Mouse (Mus musculus) CD4-positive, CD25-positive, alpha-beta regulatory T cell, adult 2 months (primary cell): ENCODE data around the gene Olfr324.
A peak's percentile ranks its signal among the peaks of the same experiment; 100 is the strongest.

Experiments
- DNase-seq: peaks from one replicate; pipeline ENCODE4 v3.0.0-alpha.2; 2012; ENCODE audit warnings: low read depth, low spot score

The Olfr324 gene

DNA sequence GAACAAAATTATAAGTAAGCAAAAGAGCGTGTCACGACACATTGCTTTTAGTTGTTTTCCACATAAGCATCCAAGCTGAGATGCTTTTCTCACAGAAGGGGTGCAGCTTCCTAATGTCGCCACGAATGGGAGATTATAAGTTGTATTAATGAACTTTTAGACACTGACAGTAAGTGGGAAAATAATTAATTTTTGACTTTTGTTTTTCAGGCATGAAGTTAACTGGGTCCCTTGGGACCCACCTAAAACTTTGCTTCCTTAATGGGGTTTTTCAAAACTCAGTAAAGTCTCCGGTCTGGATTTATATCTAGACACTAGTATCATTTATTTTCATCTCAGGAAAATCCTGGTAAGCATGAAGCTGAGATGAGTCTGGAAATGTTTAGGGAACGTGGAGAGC is at the start of gene Olfr324:
Gene Olfr324 (plus strand): TSS at position 301 of the 400 bp plus-strand sequence.
- DNase-seq: no peak

DNA sequence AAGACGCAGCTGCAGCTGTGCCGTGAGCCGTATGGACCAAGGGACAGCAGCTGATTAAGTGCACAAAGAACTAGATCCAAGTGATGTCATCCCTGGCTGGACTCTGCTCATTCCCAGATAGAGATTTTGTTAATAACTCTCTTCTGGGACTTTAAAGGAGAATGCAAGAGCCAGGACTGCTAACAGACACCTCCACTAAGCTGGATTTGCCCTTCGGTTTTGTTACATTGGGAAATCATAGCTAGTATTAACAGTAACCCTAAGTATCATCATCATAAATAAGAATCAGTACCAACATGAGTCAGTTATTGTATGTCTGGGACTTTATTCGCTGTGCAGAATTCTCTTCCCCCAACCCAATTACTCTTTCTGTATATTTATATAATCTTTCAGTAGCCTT is 48.6 kb upstream of the Olfr324 start, which contains the start of gene Olfr329-ps:
Gene Olfr329-ps (minus strand): TSS at position 101 of the 400 bp plus-strand sequence.
- no peak for DNase-seq

DNA sequence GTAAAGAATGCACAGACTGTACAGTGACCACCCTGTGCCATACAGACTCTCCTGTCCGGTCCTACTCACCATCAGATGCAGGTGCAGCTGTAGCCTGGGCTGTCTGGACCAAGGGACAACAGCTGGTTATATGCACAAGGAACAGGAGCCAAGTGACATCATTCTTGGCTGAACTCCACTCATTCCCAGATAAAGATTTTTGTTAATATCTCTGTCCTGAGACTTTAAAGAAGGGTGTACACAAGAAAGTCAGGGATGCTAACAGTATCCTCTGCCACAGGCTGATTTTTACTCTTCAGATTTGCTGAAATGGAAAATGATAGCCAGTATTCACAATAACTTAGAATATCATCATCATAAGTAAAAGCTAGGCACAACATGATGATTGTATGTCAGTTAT is 39.4 kb upstream of the Olfr324 start, which contains the start of gene Olfr328:
Gene Olfr328 (minus strand): TSS at position 101 of the 400 bp plus-strand sequence.
- DNase-seq: no peak

DNA sequence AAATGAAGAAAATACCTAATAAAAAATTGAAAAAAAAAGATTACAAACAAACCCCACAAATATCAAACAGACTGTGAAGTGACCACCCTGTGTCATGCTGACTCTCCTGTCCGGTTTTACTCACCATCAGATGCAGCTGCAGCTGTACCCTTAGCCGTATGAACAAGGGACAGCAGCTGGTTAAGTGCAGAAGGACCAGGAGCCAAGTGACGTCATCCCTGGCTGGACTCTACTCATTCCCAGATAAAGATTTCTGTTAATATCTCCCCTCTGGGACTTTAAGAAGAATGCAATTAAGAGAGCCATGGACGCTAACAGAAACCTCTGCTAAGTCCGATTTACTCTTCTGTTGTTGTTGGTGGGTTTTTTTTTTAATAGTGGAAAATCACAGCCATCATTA is 24.5 kb upstream of the Olfr324 start, which contains the start of gene Olfr224:
Gene Olfr224 (minus strand): TSS at position 149 of the 400 bp plus-strand sequence.
- DNase-seq: no peak

DNA sequence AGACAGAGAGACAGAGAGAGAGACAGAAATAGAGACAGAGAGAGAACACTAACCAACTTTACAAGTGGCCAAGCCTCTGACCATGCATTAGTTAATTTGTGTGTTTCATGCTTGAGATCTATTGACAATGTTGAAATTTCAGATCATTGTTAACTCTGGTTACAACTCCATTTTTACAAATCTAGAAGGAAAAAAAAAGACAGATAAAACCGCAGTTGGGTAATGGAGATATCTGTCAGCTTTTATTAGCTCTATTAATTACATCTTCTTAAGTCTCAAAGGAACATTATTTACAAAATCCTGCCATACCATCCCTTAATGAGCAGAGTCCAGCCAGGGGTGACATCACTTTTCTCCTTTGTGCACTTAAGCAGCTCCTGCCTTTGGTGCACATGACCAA is 17.5 kb upstream of the Olfr324 start, which contains the start of gene Olfr325:
Gene Olfr325 (plus strand): TSS at position 301 of the 400 bp plus-strand sequence.
- DNase-seq: no peak

DNA sequence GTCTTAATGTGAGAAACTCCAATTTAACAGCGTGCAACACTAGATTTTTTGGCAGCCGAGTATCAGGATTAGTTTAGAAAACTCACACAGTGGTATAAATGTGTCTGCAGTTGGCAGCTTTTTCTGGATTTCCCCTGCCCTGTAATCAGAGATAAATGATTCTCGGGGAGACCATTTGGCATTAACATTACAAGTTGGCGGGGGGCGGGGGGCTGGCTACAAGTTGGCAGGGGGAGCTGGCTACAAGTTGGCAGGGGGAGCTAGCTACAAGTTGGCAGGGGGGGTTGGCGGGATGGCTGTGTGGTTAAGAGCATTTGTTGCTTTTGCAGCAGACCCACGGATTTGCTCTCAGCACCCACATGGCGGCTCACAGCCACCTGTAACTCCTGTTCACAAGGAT is 16.3 kb upstream of the Olfr324 start:
- no peak for DNase-seq

DNA sequence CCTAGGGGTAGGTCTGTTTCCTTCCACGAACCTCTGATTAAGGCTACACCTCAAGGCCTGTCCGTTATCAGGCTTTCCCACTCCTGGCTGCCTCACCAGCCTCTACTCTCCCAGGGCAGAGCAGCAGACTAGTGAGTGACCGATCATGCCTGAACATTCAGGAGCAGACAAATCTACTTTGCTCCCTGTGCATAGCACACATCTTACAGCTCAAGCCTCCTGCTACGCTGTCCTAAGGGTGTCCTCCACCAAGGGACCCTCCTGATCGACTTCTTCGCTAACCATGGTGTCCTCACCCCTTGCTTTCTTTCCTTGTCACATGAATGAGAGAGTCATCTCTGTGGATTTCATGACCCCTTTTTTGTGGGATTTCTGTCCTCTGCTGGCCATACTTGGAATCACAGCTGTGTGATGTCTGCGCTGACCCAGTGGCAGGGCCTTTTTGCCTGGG is 7.0 kb upstream of the Olfr324 start:
- peak; percentile 8 for DNase-seq

DNA sequence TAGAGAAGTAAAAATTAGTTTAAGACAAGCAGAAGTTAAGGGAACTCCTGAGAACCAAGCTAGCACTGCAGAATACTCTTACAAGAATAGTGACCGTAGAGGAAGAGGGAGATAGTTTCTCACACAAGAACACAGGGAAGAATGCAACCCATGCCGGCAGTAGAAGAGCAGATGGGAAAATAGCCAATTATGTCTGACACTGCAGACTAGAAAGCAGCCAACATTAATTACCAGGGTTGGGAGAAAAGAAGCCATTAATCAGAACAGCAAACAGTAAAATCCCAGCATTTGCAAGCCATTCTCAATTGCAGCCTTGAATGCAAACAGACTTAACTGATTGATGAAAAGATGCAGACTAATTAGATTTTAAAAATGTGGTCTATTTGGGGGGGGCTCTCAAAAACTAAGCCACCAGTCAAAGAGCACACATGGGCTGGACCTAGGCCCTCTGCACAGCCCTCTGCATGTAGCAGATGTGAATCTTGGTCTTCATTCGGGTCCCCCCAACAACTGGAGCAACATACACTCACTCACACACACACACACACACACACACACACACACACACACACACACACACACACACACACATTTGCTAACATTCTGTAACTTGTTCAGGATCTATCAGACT is 6.2 kb upstream of the Olfr324 start:
- DNase-seq: no peak

DNA sequence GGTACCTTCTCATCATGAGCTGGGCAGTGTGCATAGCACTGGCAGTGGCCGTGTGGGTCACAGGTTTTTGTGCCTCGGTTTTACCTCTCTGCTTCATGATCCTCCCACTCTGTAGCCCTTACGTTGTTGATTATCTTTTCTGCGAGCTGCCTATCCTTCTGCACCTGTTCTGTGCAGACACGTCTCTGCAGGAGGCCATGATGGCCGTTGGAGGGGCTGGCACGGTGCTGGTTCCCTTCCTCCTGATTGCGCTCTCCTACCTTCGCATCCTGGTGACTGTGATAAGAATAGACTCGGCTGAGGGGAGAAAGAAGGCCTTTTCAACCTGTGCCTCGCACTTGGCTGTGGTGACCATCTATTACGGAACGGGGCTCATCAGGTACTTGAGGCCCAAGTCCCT is 2.9 kb downstream of the Olfr324 start:
- DNase-seq: no peak

DNA sequence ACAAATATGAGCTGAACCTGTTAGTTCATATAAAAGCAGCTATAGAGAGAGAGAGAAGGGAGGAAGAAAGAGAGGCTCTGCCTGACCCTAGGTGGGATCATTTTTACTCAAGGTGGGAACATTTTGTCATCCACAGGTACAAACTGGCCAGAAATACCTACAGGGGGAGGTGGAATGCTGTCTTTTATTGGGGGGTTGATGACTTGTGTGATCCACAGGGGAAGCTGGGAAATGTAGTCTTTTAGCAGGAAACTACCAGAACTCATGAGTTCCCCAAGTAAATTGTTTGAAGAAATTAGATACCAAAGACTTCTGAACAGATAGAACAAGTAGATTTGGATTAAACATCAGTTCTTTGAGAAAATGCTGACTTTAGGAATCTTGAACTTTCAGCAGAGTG is 7.1 kb downstream of the Olfr324 start:
- no peak for DNase-seq

DNA sequence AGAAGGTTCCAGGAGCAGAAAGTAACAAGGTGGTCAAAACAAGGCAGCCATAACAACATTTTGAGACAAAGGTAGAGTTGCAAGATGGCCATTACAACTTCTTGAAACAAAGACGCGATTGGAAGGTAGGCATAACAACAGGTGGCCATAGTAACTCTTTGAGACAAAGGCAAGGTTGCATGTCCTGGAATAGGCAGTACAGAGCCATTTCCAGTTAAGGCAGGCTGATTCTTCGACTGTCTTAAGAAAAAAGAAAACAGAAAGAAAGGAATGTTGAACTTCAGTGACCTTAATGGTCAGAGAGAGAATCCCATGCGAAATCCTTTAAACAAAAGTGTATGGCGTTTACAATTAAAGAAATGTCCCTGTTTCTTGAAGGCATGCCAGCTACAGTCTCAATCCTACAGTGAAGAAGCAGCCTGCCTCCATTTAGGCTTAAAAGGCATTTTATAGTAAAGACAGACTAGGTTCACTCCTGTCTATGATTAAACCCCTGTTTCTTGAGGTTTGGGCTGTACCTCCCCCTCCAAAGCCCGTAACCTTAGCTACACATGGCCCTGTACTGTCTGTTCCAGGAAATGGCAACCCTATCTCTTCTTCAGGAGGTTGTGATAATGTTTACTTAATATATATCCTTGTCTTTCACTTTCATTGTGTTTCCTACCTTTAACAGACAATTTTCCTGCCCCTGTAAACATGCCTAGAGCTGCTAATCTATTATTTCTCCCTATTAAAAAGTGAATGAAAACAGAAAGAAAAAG is 8.1 kb downstream of the Olfr324 start:
- no peak for DNase-seq

DNA sequence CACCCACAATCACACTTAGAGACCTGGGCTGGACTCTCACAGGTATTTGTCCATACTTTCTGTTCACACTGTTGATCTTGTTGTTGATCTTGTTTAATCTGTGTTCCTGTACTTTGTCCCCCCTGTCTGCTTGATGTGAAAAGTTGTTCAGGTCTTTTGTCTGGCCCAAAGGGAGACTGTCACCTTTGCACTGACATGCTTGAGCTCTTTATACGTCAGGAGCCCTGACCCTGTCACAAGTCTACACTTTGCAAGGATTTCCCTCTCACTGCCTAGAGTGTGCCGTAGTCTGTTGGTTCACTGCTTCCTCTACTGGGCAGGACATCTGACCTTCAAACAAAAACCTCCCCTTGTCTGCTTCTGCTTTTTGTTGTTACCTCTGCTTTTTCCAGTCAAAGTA is 9.8 kb downstream of the Olfr324 start:
- DNase-seq: no peak

DNA sequence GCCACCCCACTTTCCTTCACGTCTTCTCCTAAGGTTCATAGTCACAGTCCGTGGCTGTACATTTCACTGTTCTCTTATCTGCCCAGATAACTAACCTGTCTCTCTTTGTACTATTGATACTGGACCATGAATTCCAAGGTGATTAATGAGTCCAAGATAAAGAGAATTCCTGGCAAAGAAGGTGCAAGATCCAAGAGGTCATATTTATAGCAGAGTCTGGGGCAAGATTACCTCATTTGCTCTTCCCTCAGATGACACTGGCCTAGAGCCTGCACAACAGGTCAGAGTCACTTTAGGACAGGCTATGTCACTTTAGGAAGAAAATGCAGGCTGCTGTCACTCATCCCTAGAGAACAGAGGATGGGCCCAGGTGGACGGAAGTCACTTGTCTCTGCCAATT is 10.3 kb downstream of the Olfr324 start:
- DNase-seq: no peak

DNA sequence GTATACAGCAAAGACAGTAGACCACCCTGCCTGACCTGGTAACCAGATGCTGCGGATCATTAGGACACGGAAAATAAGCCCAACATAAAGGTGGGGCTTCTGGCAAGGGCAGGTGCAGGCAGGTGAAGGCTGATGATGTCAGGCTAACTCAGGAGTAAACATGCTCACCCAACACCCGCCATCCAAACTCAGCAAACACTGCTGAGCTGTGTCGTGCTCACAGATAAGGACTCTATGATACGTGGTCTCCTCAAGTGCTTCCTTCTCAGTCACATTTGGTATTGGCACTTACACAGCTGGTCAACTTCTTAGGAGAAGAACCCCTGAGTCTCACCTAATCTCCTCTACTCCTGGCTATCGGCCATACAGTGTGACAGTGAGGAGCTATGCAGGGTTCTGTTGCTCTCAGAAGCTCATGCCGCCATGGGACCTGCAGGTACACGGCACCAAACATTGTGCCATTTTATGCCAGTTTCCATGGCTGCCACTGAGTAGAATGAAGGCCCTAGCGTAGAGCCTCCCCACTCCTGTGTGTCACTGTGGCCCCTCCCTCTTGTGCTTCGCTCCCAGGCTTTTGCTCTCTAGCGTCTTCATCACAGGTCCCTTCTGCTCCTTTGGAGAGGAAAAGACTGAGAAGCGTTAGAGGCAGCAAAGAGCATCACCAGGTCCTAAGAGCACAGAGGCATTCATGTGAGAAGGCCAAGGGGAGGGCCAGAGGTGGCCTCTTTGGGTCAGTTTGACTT is 11.4 kb downstream of the Olfr324 start:
- DNase-seq: no peak

DNA sequence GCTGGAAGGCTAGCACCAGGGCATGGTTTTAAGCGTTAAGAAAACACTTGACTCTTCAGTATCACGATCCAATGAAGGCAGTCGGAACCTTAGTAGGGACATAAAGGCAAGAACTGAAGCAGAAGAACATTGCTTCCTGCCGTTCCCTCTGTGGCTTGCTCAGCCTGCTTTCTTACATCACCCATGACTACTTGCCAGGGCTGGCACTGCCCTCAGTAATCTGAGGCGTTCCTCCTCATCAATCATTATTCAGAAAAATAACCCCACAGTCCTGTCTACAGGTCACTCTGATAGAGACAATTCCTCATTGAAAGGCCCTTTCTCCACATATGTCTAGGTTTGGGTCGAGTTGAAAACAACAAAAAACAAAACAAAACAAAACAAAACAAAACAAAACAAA is 12.1 kb downstream of the Olfr324 start:
- DNase-seq: no peak

DNA sequence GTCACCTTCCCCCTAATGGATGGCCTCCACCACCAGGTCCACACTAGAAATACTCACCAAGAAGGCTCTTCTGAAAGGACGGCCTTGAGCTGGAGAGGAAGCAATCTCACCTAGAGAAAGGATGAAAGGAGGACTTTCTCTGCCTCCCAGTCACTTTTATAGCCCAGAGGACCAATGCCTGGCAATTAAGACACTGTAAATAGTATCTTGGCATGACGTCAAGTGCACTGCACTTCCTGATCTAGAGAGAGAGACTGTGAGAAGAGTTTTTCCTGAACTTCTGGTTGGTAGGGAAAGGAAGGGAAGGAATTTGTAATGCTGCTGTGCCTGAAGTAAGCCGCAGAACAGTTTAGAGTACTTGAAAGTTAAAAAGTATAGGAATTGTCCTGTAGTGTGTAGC is 18.4 kb downstream of the Olfr324 start:
- no peak for DNase-seq

DNA sequence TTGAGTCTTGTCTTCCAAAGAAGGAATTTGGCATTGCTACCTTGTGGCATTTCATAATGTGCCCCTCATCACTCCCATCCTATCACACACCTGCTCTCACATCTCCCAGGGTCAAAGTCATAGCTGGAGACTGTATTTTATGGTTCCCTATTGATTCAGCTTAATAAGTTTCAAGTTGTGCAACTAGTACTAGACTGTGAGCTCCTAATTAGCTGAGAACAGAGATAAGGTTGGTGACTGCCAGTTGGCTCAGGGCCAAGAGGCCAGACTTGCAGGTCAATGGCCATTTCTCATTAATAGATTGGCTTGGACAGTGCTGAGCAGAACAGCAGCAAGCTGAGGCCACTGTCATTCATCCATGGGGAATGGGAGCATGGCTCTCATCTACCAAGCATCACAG is 19.6 kb downstream of the Olfr324 start:
- no peak for DNase-seq

DNA sequence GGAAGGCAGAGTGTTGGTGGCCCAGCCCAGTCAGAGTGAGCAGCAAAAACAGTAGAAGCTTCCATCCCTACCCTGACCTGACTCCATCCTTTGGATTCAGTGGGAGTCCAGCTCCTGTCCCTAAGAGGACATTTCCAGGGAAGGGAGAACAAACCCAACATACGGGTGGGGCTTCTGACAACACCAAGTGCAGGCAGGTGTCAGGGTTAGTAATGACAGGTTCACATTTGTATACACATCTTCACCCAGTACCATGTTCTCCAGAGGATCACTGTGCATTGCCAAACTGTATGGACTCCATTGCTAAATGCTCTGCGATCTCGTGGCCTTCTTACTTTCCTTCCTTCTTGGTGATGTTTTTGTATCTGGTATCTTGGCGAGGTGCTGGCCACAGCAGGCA is 21.1 kb downstream of the Olfr324 start, which contains the start of gene 2210407C18Rik:
Gene 2210407C18Rik (minus strand): TSS at position 101 of the 400 bp plus-strand sequence.
- DNase-seq: no peak

DNA sequence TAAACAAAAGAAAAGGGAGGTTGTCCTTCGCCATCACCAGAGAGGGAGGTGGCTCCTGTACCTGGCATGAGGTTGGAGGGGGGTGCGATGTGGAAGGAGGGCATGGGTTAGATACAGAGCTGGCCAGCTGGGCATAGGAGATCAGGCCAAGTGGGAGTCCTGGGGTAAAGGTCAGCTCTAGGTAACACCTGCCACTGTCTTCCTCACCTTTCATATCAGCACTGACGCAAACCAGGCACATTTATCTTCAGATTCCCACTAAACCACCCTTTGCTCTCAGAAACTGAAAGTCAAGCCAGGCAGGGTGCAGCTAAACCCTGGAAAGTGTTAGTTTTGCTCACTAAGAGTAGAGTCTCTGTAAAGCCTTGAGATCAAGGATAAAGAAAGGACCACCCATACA is 23.5 kb downstream of the Olfr324 start:
- no peak for DNase-seq

DNA sequence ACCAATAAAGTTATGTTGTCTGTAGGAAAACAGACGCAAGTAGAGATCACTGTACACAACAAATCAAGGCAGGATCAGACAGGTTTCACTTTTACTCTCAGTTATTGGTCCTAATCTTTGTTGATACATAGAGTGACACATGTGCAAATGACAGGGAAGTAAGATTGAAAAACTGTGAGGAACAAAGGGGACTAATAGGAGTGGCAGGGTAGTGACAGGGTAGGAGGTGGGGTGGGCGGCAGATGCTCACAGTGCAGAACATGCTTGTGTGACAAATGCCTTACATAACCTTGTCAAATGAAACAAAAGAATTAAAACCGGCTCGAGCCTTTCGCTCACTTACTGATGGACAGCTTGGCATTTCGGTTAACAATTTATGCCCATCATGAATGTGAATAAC is 23.9 kb downstream of the Olfr324 start:
- no peak for DNase-seq

DNA sequence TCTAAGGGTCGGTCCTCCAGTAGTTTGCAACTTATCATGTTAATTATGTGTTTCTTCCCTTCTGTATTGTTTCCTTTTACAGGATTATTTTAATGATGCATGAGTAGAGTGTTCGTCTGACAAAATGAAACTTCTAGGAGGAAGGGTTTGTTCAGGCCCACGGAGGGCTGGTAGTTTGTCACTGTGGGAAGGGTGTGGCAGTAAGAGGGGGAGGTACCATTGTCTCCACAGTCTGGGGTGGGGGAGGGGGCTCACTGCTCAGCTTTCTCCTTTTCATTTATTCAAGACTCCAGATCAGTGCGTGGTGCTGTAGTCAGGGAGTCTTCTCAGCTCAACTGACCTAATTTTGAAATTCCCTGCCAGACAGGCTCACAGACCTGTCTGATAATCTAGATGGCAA is 31.2 kb downstream of the Olfr324 start:
- no peak for DNase-seq

DNA sequence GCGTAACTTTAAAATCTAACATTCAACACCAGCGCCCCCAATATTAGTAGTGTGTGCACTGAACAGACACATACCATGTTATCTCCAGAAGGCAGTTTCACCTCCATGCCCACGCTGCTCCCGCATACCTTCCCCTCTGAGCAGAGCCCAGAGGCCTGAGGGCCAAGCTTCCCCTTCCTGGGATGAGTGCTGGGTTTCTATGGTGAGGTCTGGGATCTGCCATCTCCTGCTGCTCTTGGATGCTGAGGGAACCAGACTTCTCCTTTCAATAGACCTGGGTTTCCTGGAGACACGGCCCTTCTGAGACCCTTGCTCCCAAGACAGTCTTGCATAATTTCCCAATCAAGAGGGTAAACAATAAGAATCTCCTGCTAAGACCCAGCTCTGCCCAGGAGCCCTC is 35.5 kb downstream of the Olfr324 start, which contains the start of gene Olfr323:
Gene Olfr323 (minus strand): TSS at position 101 of the 400 bp plus-strand sequence.
- DNase-seq: no peak
